Mouse (Mus musculus): ENCODE measurements around the gene Mx1.

Gene Mx1

GRCm38 (mm10) chr16:97462481-97463181 lies at the start of gene Mx1:
Gene Mx1 (minus strand): TSS chr16:97462907.
- peak; percentile 74 for DNase-seq (ENCODE audit: low read depth)

GRCm38 (mm10) chr16:97512347-97512751 lies 49.6 kb upstream of the Mx1 start:
- DNase-seq (ENCODE audit: low read depth), result no peak

DNA sequence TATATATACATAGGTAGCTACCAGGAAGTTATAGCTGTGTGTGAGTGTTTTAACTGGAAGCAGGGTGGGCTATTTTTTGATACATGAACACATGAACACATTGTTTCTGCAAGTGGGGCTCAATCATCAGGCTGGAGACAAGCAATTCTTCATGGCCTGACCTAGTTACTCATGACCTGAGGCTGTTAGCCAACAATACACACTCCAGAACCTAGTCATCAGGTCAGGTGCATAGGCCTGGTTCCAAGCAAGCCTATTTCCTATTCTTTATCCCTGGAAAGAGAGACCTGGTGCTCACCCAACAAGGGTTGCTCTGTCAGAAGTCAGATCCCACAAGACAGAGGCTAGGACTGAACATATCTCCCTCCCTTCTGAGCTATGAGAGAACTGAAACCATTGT lies 48.8 kb upstream of the Mx1 start:
- no peak for DNase-seq (ENCODE audit: low read depth)

DNA sequence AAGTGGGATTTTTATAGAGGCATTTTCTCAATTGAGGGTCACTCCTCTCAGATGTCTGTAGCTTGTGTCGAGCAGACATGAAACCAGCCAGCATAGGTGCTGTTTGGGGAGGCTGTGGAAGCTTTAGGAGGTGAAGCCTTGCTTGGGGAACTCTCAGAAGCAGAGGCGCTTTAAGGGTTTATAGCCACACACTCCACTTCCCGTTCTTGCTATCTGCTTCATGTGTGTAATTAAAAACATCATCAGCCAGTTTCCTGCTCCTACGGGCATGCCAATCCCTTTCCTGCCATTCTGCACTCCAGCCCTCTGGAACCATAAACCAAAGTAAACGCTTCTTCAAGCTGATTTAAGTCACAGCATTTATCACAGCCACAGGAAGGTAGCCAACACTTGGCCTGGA lies 48.1 kb upstream of the Mx1 start:
- DNase-seq (ENCODE audit: low read depth), result no peak

- no peak for DNase-seq (ENCODE audit: low read depth)
These were observed 45.1 kb upstream of the Mx1 start for GRCm38 (mm10) chr16:97507783-97508182.

DNA sequence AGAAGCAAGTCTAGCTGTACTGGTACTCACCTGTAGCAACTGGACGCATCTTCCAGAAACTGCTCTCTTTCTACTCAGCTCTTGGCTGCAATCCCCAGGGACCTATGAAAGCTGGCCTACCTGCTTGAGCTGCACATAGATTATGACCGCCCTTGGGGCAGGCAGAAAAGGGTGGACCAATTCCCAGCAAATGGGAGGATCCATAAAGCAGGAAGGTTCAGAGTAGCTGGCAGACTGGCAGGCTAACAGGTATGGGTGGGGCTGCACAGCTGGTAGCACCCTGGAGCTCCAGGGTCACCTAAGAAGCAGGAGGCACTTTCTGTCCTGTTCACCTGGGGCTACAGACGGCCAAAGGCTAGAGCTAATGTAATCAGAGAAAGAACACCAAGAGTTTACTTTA lies 42.1 kb upstream of the Mx1 start:
- no peak for DNase-seq (ENCODE audit: low read depth)

- no peak for DNase-seq (ENCODE audit: low read depth)
These were observed 41.1 kb upstream of the Mx1 start for GRCm38 (mm10) chr16:97503849-97504248.

DNA sequence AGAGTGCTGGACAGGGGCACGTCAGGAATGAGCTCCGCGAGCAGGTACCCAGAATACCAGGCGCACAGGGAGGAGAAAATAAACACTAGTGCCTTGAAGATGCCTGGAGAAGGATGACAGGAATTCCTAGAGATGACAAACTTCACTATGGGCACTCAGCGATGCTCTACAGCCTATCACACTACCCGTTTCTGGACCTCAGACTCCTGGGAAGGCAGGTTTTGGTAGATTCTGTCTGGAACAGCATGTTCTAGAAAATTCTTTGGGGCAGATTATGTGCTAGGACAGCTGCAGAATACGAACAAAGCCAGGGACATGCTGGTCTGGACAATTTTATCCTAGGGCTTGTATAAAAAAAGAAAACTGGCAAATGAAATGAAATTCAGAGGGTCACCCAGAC lies 38.2 kb upstream of the Mx1 start:
- no peak for DNase-seq (ENCODE audit: low read depth)

- DNase-seq (ENCODE audit: low read depth), result no peak
These were observed 36.7 kb upstream of the Mx1 start for GRCm38 (mm10) chr16:97499450-97499849.

DNA sequence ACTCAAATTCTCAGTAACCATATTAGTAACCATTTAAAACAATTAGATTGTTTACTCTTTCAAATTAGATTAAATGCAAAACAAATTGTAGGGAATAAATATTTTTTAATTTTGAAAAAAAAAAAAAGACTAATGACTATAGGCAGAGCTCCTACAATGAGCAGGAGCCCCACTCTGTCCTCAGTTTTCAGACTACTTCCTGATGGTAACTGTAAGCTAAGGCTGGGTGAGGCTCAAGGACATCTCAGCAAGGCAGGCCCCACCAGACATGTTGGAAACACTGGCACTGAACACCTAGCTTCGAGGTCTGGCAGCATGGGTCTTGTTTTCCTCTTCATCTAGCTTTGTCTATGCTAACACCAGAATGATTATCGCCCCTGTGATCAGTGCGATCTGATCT lies 35.4 kb upstream of the Mx1 start:
- no peak for DNase-seq (ENCODE audit: low read depth)

- DNase-seq (ENCODE audit: low read depth), result no peak
These were observed 35.0 kb upstream of the Mx1 start for GRCm38 (mm10) chr16:97497682-97498081.

GRCm38 (mm10) chr16:97496026-97496425 lies 33.3 kb upstream of the Mx1 start:
- no peak for DNase-seq (ENCODE audit: low read depth)

GRCm38 (mm10) chr16:97492369-97492768 lies 29.7 kb upstream of the Mx1 start:
- no peak for DNase-seq (ENCODE audit: low read depth)

DNA sequence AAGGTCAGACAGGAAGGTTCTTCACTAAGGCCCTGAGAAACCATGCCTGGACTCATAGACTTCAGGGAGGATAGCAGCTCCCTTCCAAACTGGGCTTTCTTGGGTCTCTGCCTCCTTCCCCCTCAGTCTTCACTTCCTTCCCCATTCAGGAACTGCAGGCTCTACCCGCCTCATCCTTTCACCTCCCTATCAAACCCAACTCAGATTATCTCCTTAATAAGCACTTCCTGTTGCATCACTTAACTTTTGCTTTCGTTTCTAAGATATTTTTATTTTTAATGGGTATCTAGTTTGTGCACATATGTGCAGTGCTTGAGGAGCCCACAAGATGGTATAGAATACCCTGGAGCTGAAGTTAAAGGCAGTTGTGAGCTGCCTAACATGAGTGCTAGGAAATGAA lies 15.9 kb upstream of the Mx1 start:
- peak; percentile 56 for DNase-seq (ENCODE audit: low read depth)

- DNase-seq (ENCODE audit: low read depth), result no peak
These were observed 13.8 kb upstream of the Mx1 start for GRCm38 (mm10) chr16:97476524-97476923.

DNA sequence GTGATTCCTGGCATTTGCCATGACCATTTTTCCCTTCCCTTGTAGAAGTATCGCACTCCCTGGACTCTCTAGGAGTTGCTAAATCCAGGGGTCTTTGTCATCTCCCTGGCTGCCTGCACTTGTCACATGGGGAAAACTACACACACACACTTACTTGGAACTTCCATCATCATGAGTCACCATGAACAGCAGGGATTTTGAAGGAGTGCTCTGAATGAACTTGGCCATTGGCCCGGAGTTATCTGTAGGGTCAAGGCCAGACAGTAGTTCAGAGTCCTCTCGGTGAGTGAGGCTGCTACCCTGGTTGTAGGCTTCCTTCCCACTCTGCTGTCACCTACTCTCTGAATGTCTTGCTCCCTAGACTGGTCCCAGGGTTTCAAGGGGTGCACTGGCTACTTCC lies 12.9 kb upstream of the Mx1 start:
- no peak for DNase-seq (ENCODE audit: low read depth)

GRCm38 (mm10) chr16:97474671-97475070 lies 12.0 kb upstream of the Mx1 start:
- DNase-seq (ENCODE audit: low read depth), result no peak

DNA sequence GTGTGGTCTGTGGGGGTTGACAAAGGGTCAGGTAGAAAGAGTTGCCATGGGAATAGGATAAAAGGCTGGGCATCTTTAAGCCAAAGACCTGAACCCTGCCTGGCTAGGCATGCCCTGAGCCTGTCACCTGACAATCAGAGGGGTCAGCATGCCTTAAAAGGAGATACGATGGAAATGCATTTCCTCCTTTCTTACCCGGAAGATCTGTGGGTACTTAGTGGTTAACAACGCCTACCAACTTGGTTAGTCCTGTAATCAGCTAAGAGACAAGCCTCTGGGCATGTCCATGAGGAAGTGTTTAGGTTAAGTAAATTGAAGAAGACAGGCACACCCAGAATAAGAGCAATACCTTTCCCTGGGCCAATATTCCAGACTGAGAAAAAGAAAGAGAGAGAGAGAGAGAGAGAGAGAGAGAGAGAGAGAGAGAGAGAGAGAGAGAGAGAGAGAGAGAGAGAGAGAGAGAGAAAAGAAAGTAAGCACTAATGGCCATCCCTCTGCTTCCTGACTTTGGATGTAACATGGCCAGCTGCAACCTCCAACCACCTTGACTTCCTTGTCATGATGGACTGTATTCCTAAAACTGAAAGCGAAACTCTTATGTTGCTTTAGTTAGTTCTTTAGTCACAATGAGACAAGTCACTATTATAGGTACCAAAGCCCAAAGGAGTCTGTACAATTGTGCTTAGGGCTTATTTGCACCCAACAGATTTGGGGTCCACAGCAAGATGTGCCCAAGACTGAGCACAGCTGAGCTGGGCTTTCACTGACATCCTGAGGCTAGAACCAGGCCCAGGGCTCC lies 5.5 kb upstream of the Mx1 start:
- peak; percentile 63 for DNase-seq (ENCODE audit: low read depth)

GRCm38 (mm10) chr16:97467472-97467871 lies 4.8 kb upstream of the Mx1 start:
- DNase-seq (ENCODE audit: low read depth), result no peak

GRCm38 (mm10) chr16:97466182-97466957 lies 3.7 kb upstream of the Mx1 start:
- DNase-seq (ENCODE audit: low read depth), result peak; percentile 56

DNA sequence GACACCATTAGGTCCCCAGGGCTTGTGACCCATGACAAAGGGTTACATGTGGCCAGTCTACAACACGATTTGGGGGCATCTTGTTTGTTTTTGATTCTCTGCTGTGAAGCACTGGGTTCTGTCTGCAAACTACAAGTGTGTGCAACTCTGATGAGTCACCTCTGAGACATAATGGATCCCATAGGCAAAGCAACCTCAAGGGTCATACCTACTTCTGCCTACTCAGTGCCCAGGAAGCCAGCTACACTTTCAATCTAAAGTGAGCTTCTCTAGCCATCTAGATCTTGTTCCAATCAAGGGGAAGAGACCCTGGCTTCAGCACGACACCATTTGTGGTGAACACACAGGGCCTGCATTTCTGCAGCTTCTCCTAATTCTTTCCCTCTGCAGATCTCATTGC lies 1.4 kb downstream of the Mx1 start:
- DNase-seq (ENCODE audit: low read depth), result no peak

DNA sequence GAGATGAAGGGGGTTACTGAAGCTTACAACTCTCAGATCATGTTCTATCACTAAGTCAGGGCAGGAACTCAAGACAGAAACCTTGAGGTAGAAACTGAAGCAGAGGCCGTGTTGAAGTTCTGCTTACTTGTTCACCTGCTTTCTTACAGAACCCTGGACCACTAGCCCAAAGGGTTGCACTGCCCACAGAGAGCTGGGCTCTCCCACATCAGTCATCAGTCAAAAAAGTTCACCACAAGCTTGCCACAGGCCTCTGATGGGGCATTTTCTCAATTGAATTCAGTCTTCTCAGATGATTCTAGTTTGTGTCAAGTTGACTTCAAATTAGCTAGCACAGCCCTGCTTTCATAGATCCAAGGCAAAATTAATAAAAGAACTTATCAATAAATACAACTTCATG lies 2.9 kb downstream of the Mx1 start:
- no peak for DNase-seq (ENCODE audit: low read depth)

DNA sequence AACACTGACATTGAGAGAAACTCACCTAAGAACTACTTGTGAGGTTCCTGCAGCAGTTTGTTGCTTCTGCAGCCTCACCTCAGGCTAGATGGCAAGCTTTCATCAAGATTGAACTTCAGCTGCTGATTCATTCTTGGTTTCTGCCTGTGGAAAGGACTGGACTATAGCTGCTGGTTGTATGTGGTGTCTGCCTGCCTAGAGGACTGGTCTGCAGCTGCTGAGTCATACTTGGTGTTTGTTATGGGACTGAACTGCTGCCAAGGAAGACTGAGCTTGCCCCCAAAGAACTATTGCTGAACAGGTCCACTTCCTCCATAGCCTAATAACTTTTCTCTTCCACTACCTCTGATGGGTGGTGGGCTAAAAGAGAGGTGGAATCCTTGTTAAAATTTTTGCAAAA lies 15.3 kb downstream of the Mx1 start:
- DNase-seq (ENCODE audit: low read depth), result no peak
